Mouse (Mus musculus): Measurements from ENCODE around the gene Tlcd2.

- TF ChIP-seq CTCF (IDR thresholded peaks at IDR 0.05) (no peak), EP300 (IDR thresholded peaks at IDR 0.05) (no peak)
These were observed 37.1 kb upstream of the Tlcd2 start for GRCm38 (mm10) chr11:75424459-75424858.
